Mouse (Mus musculus) c-Kit-positive CD71-positive TER-119-negative erythroid progenitor cells, embryonic 14.5 days (primary cell): ENCODE data around the gene Mthfsd.
"Not testable (repeated sequence)": the region's sequence is repeated elsewhere in the genome, so short reads cannot be mapped to it uniquely, and the experiment has no call there.

Experiments used
- DNase-seq: peaks from one replicate; pipeline ENCODE4 v3.0.0-alpha.2; 2013; ENCODE audit warnings: low read depth

Mthfsd gene

DNA sequence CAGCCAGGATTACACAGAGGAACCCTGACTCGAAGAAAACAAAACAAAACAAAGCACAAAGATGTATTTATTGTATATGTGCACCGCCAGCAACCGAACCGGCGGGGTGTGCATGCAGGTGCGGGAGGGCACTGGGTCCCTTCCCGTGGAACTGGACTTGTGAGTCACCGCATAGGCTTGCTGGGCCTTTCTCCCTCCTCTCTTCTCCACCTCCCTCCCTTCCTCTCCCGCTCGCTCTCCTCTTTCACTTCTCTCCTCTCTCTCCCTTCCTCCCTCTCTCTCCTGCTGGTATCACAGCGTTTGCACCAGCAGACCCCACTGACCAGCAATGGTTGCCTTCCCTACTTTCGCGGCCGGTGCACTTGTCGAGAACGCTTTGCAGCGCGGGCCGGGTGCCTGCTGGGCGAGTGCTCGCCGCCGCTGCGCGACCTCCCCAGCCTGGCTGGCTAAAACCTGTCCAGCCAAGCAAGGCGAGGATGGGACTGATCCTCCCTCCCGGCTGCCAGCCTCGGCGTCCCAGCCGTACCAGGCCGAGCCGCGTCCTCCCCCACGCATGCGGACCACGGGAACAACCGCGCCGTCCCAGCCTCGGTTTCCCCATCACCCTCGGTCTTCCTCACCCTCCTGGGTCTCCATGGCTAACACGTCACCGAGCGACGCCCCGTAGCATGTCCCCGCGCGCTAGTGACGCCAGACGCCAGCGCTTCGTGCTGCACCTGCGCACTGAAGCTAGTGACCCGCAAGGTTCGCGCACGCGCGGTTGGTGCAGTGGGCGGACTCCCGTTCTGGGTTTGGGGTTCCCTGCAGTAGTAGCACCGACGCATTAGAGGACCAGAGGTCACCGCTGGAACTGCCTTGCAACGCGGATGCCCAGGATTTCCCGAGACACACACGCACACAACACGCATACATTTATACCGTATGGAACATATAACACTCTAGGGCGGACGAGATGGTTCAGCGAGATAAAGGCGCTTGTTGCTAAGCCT, at the start of gene Mthfsd:
Gene Mthfsd, minus strand, starts transcription at position 725 of the 989 bp plus-strand sequence.
- DNase-seq = peak; percentile 94

DNA sequence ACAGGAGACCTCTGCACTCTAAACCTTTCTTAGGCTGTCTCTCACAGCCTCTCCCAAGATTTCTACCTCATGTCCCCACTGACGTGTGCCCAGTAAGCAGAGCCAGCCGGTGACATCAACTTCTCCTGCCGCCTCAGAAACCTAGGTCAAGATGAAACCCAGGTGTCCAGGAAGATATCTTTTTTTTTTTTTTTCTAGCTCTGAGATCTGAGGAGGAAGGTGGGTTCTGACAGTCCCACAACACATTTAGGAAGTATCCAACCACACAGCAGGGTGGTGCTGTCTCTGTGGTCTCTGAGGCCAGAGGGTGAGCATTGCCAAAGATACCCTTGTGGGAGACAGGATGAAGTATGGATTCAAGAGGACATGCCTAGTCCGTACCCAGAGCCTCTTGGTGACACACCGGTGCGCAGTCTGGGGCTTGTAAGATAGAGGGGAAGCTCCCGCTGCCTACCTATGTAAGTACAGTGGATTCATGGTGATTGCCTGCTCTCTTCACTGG, 48.8 kb upstream of the Mthfsd start:
- no peak for DNase-seq

DNA sequence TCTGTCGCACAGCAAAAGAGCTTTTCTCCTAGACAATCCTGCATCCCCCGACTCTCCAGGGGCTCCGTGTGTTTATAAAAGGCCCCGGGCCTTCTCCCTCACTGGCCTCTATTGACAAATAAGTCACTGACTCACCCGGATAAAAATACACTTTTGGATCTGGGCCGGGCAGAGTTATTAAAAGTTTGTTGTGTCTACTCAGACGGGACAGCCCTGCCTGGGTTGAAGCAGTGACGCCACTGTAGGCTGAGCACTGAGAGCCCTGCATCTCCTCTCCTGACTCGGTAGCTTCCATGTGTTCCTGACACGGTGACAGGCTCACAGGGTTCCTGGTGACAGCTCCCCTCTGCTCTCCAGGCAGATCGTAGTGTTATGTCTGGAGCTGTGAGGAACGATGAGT, 44.2 kb upstream of the Mthfsd start:
- no peak for DNase-seq

DNA sequence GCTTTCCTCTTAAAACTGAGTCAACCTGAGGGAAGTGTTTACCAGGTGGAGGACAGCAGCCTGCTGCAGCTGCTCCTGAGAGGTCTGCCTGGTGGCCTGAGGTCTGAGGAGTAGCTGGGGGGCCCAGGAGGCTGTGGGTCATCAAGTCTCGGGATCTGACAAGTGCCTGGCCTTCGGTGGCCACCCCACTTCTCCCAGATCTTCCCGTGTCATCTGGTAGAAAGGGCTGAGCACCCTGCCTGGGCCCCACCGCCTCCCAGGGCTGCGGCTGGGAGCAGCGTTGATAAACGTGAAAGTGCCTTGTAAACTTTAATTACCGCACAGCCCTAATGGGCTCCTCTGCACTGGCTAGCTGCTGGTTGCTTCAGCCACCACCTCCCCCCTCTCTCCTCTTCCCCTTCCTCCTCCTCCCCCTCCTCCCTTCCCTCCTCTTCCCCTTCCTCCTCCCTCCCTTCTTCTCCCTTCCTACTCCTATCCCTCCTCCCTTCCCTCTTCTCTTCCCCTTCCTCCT, 40.4 kb upstream of the Mthfsd start:
- DNase-seq = no peak

DNA sequence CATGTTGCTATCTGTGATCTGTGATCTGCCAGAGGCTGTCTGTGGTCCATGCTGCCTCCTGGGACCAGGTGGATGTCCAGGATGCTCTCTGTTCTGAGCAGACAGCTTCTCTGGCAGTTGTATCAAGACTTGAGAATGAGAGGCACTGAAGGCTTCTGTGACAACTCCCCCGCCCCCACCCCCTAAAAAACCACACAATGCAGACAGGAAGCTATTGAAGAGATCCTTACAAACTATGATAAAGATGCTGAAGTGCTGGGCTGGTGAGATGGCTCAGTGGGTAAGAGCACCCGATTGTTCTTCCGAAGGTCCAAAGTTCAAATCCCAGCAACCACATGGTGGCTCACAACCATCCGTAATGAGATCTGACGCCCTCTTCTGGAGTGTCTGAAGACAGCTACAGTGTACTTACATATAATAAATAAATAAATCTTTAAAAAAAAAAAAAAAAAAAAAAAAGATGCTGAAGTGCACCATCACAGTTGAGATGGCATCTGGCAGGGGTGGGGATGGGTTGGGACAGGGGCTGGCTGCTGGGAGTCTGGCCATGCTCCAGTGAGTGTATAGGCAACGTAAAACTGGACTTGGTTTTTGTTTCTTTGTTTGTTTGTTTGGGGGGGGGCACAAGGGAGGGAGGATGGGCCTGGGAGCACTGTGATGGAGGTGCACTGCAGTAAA, 37.4 kb upstream of the Mthfsd start:
- not testable (repeated sequence) for DNase-seq

DNA sequence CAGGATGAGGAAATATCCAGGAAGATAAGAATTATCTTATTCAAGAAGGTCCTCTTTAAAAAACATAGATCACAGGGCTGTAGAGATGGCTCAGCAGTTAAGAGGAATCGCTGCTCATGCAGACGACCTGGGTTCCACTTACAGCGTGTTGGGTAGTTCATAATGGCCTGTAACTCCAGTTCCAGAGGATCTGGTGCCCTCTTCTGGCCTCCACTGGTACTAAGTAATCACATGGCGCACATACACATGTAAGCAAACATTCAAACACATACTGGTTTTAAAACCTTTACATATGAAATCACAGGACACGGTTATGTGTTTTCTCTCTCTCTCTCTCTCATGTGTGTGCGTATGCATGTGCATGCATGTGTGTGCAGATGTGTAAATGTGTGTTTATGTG, 28.7 kb upstream of the Mthfsd start:
- no peak for DNase-seq

DNA sequence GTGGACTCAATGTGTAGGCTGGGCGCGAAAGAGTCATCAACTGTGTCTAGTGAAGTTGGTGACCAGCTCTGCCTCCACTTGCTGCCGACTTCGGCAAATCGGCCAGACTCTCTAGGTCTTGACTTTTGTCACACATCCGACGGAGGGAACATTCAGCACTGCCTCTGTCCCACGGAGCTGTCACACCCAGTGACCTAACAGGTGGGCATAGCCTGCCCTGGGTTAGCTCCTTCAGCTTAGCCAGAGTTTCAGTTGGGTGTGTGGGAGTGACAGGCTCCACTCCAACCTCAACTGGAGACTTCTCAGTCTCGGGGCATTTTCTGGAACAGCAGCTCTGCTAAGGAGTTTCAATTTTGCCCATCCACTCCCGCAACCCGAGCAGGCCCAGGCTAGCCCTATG, 26.3 kb upstream of the Mthfsd start:
- no peak for DNase-seq

DNA sequence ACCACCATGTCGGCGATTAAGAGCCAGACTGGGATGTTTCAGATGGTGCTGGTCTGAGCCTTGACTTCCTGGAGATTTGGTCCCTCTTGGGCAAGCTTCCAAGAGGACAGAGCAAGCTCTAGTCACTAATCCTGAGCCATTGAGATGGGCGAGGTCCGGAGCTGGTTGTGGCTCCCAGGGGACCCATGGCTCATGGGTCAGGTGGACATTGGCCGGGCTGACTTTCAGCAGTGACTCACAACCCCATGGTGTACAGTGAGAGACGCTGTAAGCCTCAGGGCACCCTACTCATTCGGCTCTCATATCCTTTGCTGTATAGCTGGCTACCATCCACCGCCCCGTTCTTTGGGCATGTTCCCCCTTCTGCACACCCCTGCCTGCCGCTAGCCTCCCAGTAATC, 25.9 kb upstream of the Mthfsd start:
- no peak for DNase-seq

DNA sequence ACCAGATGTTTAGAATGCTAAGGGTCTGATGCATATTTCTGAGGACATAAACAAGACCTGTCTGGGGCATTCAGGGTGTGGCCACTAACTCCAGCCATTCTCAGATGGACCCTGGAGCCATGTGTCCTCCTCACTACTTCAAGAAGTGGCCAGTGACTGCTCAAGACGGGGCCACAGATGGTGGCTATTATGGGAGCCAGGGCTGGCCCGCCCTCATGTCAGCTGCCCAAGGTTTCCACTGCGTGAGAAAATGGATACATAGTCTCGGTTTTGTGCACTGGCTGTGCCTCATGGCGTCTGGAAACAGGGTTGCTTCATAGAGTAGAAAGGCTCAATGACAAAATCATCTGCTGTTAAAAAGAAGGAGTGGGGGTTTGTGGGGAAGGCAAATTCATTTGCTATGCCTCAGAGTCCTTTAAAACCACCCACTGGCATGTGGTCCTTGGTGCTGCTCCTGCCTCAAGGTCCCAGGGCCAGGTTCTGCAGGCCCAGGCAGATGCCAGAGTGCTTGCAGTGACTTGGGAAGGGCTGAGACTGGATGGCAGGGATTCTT, 24.8 kb upstream of the Mthfsd start:
- no peak for DNase-seq

DNA sequence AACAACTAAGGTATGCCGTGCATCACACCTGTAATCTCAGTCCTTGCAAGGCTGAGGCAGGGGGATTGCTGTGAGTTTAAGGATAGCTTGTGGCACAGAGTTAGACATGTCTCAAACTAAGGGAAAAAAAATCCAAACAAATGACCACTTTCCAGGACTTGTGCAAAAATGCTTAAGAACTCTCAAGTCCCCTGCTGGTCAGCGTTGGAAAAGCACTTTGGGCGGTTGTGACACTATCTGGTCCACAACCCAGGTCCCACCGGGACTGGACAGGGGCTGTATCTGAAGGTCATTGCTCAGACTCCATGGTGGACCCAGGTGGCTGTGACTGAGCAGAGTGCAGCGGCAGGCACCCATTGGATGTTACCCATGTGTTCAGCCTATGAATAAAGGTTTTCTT, 22.3 kb upstream of the Mthfsd start:
- DNase-seq = no peak

DNA sequence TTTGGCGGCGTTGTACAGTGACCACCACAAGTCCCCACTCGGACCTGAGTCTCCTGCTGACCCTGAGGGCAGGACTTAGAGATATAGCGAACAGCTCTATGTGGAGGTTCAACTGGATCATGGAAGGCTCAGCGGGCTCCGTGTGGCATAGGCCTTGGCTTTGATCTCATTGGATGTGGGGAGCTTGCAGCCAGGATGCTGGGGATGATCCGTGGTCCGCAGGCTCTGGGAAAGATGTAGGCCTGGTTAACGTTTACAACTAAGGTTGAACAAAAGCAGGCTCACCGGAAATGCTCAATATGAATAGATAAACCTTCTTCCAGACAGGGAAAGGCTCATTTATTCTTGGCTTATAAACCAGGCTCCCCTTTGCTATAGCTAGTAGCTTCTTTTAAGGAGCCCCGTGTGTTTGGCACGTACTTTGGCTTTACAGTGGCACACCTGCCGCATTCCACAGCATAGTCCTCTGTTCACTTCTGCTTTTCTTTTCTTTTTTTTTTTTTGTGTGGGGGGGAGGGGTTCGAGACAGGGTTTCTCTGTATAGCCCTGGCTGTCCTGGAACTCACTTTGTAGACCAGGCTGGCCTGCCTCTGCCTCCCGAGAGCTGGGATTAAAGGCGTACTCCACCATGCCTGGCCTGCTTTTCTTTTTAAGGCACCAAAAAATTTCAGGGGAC, 21.2 kb upstream of the Mthfsd start:
- no peak for DNase-seq

DNA sequence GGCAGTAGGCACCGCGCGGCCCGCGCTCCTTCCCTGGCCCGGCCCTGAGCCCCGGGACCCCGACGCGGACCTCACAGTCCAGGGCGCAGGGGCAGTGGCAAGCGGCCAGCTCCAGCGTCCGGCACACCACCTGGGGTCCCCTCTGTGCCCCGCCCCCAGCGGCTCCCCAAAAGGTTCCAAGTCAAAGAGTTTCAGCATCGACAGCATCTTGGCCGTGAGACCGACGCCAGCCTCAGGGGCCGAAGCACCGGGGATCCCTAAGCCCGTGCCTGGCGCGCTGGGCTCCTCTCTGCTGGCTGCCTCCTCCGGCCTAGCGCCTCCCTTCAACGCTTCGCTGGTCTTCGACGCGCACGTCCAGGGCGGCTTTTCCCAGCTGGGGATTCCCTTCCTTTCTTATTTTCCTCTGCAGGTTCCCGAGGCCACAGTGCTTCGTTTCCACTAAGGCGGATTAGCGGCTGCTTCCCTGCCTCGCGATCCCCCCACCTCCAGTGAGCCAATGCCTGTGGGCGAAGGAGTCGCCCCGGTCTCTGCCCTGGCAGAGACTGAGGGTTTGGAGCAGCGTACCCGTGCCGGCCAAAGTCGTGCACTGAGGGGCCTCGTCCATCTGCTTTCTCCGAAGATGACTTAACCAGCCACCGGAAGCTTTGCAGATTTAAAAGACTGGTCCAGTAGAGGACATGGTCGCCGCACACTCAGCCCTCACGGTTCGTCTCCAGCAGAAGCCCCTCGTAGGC, 20.5 kb upstream of the Mthfsd start:
- DNase-seq = no peak

DNA sequence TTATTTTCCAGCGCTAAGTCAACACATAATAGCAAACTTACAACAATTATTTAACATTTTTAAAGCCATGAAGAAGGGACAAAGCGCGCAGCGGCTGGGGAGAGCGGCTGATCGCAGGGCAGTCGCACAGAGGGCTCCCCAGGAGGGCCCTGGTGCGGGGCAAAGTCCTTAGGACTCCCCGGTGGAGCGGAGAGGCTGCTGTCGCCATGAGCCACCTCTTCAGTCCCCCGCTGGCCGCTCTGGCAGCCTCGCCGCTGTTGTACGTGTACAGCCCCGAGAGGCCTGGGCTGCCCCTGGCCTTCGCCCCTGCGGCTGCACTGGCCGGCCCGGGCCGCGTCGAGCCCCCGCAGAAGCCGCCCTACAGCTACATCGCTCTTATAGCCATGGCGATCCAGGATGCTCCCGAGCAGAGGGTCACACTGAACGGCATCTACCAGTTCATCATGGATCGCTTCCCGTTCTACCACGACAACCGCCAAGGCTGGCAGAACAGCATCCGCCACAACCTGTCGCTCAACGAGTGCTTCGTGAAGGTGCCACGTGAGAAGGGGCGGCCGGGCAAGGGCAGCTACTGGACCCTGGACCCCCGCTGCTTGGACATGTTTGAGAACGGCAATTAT, 19.7 kb upstream of the Mthfsd start, which contains the start of gene Foxl1:
Gene Foxl1, plus strand, starts transcription at position 185 of the 620 bp plus-strand sequence.
- no peak for DNase-seq

DNA sequence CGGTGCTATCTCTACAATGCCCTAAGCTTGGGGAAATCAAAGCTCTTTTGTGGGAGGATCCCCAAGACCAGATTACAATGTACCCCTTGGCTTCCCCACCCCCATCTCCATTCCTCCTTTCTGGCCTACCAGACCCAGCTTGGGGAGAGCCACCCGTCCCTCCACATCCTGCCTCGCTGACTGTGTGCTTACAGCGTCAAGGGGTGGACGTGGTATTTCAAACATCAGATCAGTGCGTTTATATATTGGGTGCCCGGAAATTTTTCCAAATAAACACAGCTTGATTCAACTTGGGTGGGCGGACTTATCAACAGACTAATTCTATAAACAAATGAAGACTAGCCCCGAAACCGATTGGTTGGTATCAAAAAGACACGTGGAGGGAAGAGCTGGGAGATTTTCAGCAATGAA, 19.1 kb upstream of the Mthfsd start:
- no peak for DNase-seq

DNA sequence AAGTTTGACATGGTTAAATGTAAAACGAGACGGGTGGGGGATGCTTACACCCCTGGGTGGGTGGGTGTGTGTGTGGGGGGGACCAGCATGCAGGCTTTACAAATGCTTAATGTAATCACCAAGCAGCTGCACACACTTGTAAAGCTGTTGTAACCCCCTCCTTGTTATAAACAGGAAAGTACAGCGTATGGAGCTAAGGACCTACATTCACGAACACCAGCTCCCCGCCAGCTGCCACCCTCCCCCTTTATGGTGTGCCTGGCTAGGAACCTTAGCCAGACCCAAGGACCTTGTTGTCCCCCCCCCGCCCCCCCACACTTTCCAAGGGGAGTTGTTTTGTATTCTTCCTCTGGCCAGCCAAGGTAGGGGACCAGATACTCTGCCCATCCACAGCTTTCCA, 18.5 kb upstream of the Mthfsd start:
- DNase-seq = no peak

DNA sequence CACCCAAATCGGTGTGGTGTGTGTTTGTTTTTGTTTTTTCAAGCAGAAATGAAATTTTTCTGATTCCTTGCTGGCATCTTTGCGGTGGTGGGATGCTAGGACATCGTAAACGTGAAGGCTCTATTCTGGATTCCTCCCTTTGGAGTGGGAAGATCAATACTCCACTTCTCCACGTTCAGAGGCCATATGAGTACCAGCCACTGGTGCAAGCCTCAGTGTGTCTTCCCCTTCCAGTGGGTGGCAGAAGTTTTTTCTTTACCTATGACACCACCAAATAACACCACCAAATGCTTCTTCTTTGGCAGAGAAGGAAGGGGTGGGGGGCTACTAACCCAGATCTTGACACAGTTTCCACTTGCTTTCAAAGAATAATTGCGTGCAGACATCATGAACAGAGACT, 18.0 kb upstream of the Mthfsd start:
- DNase-seq = no peak

DNA sequence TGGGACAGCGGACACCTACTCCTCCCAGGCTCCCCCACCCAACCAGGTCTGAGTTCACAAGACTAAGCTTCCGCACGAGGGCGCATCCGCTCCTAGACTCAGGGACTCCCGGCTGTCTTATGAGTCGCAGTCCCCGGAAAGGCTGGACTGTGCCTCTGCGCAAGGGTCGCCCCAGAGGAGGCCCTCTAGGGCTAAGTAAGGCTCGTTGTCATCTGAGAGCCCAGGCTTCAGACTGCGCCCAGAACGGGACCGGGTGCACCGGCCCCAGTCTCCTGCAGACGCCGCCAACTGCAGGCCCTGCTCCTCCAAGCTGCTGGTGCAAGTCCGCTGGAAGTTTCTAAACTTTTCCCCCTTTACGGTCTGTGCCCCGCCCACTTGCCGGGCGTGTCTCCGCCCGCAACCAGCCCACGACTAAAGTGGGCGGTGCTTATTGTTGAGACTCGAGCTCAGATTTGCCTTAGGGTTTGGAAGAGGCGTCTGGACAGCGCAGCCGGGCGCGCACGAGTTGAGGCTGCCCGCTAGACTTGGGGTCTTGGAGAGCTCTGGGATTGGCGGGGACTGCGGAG, 17.2 kb upstream of the Mthfsd start:
- DNase-seq = no peak

DNA sequence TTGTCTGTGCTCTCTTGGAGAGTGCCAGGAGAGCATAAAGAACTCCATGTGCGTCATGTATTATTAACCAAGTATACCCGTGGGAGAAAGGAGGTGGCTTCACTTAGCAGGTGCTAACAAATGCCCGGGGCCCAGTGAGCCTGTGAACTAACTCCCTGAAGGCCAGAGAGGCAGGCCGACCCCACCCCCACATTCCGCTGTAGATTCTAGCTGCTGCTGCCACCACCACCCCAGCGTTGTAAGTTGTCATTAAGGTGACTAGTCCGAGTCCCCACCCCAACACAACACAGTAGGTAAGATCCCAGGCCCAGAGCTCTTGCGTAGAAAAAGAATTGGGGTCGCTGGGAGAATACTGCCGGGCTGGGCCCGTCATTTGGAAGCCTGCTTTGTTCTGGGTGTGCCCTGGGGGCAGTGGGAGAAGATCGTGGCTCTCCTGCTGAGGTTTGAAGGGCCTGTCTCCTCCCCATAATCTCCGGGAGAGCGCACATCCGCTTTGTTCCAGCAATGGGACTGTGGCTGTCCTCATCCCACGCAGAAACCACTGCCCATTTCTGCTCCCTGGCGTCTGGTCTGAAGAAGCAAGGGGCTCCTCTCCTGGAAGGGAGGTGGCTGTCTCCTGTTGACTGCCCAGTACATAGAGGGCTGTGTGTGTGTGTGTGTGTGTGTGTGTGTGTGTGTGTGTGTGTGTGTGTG, 16.5 kb upstream of the Mthfsd start:
- no peak for DNase-seq

DNA sequence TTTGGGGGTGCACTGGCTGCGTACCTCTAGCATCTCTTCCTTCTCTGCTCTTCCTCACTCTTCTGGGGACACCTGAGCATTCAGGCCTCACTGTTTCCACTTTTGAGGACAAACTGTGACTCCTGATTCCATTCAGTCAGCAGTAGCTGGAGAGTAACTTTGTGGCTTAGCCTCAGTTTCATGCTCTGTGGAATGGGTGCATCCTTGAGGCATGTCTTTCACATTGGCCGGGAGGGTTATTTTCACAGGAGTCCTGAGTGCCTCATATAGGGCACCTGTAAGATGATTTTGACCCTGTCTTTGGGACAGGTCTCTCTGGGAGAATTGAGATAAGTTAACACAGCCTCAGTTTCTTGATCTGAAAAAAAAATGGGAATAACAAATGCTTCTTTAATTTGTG, 14.9 kb upstream of the Mthfsd start:
- DNase-seq = no peak

DNA sequence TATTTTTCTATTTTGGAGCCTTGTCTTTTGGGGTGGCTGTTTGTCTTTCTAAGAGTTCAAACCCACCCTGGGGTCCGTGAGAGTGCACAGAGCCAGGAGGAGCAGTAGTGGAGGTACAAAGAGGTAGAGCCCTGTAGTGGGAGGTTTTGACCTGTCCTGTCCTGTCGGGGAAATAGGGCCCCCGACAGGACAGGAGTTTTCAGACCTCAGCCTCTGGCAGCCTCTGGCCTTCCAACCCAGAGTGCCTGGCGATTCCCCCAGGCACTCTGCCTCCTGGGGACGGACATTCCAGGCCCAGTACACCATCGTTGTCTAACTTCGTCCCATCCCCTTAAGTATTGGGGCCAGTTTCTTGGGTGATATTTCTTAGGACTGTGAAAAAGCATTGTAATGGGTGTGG, 14.2 kb upstream of the Mthfsd start:
- no peak for DNase-seq
